Mouse (Mus musculus) bone marrow, adult 2 months (tissue): ENCODE results near the gene Psmb8. TPM values are rescaled to one million over a fixed set of nuclear protein-coding genes. Genes with fewer than 3 reads are reported as not detected.

Experiments
- H3K27ac ChIP-seq: fragments of 200-500 bp; 2 replicates; pipeline ENCODE4 v1.5.1; 2012; ENCODE audit warnings: low read depth, mild to moderate bottlenecking, control low read depth, inconsistent platforms, low read length; ENCODE audit not compliant: control insufficient read depth, poor library complexity, insufficient read depth
- H3K4me1 ChIP-seq: fragments of 200-500 bp; 2 replicates; pipeline ENCODE4 v1.6.1; 2011; ENCODE audit warnings: low read length; ENCODE audit not compliant: control insufficient read depth, insufficient read depth
- H3K4me3 ChIP-seq: fragments of 200-500 bp; replicated peaks from 2 replicates; pipeline ENCODE3; 2011; ENCODE audit warnings: mild to moderate bottlenecking, low read depth, low read length, control low read depth; ENCODE audit not compliant: control insufficient read depth
- CTCF ChIP-seq: fragments of 200-500 bp; IDR thresholded peaks from 2 replicates; pipeline ENCODE4 v1.5.1; 2011; ENCODE audit warnings: low read length, control low read depth; ENCODE audit not compliant: control insufficient read depth, insufficient read depth
- POLR2A ChIP-seq: fragments of 200-500 bp; IDR thresholded peaks from 2 replicates; pipeline ENCODE4 v1.6.1; 2011; ENCODE audit warnings: low read depth, mild to moderate bottlenecking, control low read depth, low read length, borderline replicate concordance; ENCODE audit not compliant: control insufficient read depth
- WGBS: fragments of 180-500 bp; shearing (Covaris S2); methylation state at CpG from one replicate; pipeline ENCODE4 v1.1.7; 2018; 5-methylcytosine and 5-hydroxymethylcytosine counted together
- polyA plus RNA-seq: library from polyadenylated mRNA; stranded (reverse); fragments of >200 nt; gene quantifications from 2 replicates; pipeline ENCODE4 v1.2.4, GENCODE M21; 2011; ENCODE audit warnings: low replicate concordance; ENCODE audit not compliant: missing spikeins, insufficient read depth, insufficient read length

The Psmb8 gene
- polyA plus RNA-seq: 35.3 and 68.8 TPM in 2 replicates

DNA sequence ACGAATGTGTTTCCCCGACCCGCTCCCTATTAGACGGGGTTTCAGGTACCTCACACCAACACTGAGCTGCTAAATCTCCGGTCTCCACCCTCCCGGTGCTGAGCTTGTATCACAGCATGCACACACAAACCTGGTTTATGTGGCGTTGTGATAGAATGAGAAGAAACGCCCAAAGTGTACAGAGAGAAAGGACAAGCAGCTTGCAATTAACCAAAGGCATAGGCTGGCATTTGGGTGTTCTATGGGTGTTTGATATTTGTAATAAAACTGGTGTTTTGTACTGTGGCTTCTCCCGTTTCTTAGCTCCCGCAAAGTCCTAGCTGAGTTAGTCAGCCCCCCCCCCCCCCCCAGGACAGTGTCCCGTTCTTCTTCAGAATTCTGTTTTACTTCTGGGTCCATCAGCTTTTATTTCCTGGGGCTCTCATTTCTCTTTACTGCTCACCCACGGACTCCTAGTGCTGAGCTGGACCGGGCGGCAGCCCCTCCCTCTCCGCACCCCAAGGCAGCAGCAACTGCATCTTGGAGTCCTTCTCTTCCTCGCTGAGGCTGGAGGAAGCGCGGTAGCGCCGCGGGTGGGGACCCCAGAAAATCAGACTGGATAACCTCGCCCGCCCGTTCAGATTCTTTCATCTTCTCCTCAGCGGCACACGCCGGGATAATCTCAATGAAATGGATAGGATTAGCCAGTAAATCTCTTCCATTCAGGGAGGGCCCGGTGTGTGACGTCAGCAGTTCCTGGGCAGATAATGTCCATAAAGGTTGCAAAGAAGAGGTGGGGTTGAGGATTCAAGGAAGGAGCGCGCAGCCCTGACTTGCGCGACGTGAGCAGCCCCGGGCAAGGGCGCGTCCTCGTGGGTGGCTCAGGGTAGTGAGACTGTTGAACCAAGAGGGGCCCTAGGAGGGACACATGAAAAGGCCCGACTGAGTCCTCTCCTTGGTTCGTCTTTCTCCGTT lies at the start of gene Psmb8:
Gene Psmb8, plus strand, starts transcription at position 781 of the 954 bp plus-strand sequence.
- Histone ChIP-seq H3K27ac (peak within 1 kb of the TSS; percentile 84), H3K4me3 (peak within 1 kb of the TSS; percentile 81), H3K4me1 (peaks cover 2% of the 10 kb centered on the region; the same call in 1 of the 2 replicates)
- TF ChIP-seq CTCF (no peak), POLR2A (peak; percentile 41; the same call in 1 of the 2 replicates)
- WGBS: 8% methylated on average over 41 of the region's 41 CpGs

DNA sequence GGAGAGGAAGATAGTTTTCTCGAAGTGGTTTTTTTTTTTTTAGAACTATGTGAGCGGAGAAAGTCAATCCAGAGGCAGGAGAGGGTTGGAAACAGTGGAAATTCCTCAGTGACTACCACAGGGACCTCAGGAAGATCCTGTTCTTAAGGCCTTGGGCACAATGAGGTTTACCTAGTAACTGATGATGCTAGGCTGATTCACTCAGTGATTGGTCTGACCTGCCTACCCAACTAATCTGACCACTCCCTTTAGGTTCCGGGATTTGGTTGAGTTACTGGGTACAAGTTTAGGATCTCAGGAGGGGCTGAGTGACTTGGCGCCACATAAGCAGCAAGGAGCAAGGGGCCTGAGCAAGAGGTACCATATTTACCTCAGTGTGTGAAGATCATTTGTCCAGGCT lies 44.6 kb upstream of the Psmb8 start, which contains the start of gene H2-DMb1:
Gene H2-DMb1, plus strand, starts transcription at position 150 of the 400 bp plus-strand sequence.
- H3K4me3 ChIP-seq: no peak within 1 kb of the TSS
- H3K27ac ChIP-seq: peak within 1 kb of the TSS; percentile 63
- TF ChIP-seq CTCF (no peak), POLR2A (no peak)
- H3K4me1 ChIP-seq: peaks cover under 1% of the 10 kb centered on the region
- WGBS: 21% methylated on average over 4 of the region's 4 CpGs

DNA sequence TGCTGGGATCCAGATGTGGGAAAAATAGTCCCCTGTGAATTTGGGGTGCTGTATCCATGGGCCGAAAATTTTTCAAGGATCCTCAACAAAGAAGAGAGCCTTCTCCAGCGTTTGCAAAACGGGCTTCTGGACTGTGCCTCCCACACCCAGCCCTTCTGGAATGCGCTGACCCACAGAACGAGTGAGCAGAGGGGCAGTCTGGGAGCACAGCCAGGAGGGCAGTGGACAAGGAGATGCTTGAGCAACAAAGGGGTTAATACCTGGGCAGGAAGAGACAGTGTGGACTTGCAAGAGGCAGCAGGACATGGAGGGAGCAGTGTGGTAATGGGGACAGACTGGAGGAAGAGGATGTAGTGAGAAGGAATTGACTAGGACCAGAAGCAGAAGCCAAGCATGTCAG lies 42.0 kb upstream of the Psmb8 start:
- TF ChIP-seq CTCF: no peak
- H3K27ac ChIP-seq: no peak overlapping the region
- no peaks in the 10 kb centered on the region; the same call in none of the 2 replicates for H3K4me1 ChIP-seq
- 77% methylated on average over 5 of the region's 5 CpGs for WGBS
- no peak overlapping the region for H3K4me3 ChIP-seq

DNA sequence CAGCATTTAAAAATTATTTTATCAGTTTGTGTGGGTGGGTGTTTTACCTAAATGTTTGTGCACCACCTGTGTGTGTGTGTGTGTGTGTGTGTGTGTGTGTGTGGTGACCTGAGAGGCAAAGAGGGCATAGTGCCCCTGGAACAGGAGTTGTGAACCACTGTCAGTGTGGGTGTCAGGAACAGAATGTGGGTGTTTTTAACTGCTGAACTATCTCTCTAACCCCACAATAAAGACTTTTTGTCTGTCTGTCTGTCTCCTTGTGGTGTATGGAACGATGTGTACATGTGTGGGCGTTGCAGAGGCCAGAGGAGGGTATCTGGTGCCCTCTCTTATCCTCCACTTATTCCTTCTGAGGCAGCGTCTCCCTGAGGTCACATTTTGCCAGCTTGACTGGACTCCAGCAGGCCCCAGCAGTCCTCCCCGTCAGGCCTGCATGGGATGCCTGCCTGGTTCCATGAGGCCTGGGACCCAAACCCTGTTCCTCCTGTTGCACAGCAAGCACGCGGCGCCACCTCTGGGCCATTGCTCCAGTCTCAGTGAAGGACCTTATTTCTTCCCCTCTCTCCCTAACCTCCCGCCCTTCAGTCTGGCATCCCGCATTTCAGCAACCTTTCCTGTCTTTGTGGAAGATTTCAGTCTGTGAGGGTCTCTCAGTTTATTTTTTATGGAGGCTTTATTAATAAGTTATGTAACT lies 33.2 kb upstream of the Psmb8 start:
- TF ChIP-seq POLR2A (no peak), CTCF (peak; percentile 66)
- Histone ChIP-seq H3K27ac (no peak overlapping the region), H3K4me3 (no peak overlapping the region), H3K4me1 (no peaks in the 10 kb centered on the region; the same call in 1 of the 2 replicates)
- WGBS: 38% methylated on average over 9 of the region's 9 CpGs

DNA sequence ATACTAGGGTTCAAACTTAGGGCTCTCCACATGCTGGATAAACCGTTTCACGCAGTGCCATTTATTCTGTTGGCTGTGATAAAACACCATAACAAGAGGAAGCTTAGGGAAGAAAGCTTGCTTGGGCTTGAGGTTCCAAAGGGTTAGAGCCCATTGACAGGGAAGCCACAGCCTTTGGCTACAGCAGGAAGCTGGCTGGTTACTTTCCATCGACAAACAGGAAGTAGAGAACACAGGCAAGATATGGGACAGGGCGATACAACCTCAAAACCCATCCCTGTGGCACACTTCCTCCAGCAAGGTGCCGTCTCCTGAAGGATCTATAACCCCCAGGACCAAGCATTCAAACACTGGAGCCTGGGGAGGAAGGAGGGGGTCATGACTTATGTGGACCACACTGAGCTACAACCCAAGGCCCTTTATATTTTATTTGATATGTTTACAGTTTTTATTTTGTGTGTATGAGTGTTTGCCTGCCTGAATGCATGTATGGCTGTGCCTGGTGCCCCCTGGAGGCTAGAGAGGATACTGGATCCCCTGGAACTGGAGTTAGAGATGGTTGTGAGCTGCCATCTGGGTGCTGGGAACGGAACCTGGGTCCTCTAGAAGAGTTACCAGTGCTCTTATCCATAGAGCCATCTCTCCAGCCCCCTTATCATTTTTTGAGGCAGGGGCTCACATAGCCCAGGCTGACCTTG lies 32.3 kb upstream of the Psmb8 start:
- TF ChIP-seq POLR2A: no peak
- TF ChIP-seq CTCF: peak; percentile 37; the same call in 1 of the 2 replicates
- Histone ChIP-seq H3K4me3 (no peak overlapping the region), H3K27ac (no peak overlapping the region), H3K4me1 (no peaks in the 10 kb centered on the region; the same call in 1 of the 2 replicates)
- WGBS: 20% methylated on average over 6 of the region's 6 CpGs

DNA sequence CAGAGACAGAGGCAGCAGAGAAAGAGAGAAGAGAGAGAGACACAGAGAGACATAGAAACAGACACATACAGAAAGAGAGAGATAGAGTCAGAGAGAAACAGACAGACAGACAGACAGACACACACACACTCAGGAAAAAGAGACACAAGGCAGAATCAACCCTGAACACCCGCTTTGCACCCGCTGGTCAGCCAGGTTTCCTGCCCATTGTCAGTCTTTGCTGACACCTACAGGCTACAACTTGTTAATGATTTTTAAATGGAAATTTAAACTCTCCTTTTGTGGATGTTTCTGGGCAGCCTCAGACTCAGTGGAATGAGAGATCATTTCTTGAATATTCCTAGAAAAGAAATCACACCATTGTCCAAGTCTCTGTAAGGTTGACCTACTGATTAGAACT lies 28.2 kb upstream of the Psmb8 start:
- Histone ChIP-seq H3K4me3 (no peak overlapping the region), H3K4me1 (peaks cover 2% of the 10 kb centered on the region; the same call in 1 of the 2 replicates), H3K27ac (no peak overlapping the region)
- TF ChIP-seq POLR2A (no peak), CTCF (peak; percentile 74)
- WGBS: 1% methylated on average over 2 of the region's 2 CpGs

DNA sequence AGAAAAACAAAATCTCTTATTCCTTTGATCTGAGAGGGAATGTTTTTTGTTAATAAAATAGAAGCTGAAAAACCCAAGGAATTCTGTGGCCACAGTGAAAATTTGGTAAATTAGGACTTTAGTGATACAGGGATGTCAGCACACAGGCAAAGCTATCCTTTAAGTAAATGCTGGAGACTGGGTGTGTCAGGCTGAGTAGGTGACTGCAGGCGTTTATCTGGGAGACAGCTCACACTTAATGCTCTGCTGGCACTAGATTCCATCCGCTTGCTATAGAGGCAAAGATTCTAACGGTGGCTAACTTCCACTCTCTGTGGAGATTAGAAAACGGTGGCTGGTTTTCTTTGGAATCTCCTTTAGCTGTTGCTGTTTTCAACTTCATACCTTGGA lies 27.0 kb upstream of the Psmb8 start:
- WGBS: 2% methylated on average over 4 of the region's 4 CpGs
- no peak overlapping the region for H3K4me3 ChIP-seq

More for the DNA sequence above, 27.0 kb upstream of the Psmb8 start:
- TF ChIP-seq POLR2A (no peak), CTCF (no peak)
- Histone ChIP-seq H3K4me1 (peaks cover 2% of the 10 kb centered on the region; the same call in 1 of the 2 replicates), H3K27ac (no peak overlapping the region)
